Mouse (Mus musculus): Measurements from ENCODE around the gene Gm17509.

Gene Gm17509

DNA sequence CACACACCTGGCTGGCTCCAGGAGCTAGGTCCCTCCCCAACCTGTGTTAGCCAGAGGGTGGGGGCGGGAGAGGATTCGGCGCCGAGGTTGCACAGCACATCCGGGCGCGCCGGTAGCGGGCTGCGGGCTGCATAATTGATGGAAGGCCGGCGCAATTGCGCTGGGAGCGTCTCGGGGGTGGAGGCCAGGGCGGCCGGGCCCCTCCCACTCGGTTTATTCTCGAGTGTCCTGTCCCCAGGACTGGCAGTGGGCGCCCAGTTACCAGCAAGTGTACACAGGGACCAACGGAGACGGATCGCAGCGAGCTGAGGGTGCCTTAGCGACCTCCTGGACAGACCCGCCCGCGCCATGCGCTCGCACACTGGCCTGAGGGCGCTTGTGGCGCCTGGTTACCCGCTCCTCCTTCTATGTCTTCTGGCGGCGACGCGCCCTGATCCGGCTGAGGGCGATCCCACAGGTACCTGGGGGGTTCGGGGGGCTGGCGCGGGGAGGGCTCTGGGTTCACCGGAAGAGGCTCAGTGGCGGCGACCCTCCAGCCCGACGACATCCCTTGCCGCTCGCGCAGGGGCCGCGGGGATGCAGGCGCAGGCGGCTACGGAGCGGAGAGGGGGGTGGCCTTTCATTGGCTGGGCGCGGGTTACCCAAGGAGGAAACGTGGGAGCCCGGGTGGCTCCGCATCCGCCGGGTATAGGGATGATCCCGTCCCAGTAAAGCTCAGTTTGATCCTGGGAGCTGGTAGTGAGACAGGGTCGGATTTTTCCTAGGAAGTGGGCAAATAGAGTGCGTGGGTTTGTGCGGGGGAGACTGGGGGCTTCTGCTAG, at the start of gene Gm17509:
TSS of gene Gm17509 (minus strand) at position 575 of the 821 bp plus-strand sequence.
- peak; percentile 90 for DNase-seq (ENCODE audit: low read depth, low spot score)

DNA sequence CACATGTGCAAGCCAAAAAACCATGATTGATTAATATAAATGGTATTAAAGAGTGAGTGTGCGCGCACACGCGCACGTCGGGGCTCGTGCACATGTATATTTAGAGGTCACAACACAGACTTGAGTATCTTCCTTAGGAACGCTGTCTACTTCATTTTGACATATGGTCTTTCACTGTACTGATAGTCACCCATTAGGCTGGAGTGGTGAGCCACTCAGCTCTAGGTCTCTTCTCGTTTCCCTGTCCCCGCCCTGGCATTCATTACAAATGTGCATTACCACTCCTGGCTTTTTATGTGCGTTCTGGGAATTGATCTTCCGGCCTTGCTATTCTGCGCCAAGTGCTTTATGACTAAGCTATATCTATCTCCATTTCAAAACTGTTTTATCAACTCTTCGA, 47.1 kb upstream of the Gm17509 start:
- DNase-seq (ENCODE audit: low read depth, low spot score) = no peak

DNA sequence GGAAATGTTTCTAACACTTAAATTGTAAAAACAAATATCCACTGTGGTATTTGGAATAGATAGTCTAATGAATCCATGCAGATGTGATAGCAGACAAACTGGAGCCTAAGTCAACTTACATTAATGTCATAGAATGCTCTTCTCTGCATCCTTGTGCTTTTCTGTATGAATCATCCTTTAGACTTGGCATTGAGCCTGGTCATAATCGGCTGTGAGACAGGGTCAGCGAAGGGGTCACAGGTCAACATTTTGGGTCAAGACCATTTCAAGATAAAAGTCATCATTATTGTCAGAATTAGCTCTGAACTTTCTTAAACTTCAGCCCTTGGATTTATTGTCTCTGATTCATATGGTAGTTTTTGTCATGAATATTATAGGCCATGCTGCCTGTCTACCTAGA, 45.3 kb upstream of the Gm17509 start:
- DNase-seq (ENCODE audit: low read depth, low spot score) = no peak

DNA sequence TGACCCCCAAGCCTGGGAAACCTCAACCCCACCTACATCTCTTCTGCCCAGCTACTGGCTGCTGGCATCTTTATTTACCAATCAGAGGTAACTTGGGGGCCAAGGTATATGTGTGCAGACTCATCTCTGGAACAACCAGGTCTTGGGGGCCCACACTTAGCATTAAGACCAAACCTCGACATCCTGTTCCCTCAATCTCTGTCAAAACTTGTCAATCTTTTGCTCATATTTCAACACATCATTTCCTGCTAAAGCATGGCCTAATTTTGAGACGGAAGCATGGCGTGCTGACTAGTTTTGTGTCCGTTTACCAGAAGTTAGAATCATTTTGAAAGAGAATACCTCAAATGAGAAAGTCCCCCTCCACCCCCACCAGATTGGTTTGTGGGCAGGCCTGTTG, 39.8 kb upstream of the Gm17509 start:
- no peak for DNase-seq (ENCODE audit: low read depth, low spot score)

DNA sequence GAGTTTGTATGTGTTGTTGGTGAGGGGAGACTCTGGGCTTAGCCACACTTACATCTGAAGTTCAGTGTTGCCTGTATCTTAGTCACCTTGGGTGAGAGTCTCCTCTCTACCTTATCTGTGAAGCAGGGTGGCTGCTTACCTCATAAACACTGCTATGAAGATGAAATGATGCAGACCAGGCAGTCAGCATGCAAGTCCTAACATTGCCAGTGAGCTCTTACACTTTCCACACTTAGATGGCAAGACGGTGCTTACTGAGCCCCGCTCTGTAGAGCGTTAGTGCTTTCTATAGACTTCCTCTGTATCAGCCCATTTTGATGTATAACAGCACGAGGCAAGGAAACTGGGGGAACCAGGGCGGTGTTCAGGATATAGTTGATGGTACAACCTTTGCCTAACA, 21.7 kb upstream of the Gm17509 start:
- no peak for DNase-seq (ENCODE audit: low read depth, low spot score)

DNA sequence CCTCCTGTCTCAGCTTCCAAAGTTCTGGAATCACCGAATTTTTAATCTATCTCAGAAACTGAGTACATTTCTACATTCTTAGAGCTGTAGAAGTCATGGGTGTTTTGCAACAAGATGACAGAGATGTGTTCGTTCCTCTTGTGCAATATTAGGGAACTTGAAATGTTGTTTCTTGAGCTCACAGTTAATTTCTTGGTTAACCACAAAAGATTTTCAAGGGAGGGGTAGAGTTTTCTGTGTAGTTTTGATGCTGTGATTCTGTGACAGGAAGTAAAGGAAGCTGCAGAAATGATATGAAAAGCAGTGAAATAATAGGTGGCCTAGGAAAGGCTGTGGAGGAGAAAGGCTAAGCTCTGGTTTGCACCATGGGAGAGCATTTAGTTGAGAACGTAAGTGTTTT, 21.2 kb upstream of the Gm17509 start:
- DNase-seq (ENCODE audit: low read depth, low spot score) = no peak

DNA sequence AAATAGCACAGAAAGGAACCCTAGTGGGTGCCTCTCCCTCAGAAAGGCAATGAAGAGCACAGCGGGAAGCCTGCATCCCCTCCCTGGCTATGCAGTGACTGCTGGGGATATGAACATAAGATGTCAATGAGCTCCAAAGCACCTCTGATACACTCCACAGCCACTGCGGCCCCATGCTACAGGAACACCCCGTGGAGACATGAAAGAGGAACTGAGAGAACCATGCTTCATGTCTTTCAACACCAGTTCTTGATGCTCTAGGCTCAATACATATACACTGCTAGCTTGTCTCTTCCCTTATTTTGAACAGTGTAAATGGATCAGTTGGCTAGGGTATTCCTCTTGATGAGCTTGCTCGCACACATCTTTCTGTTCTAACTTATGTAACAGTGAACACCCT, 16.2 kb upstream of the Gm17509 start:
- peak; percentile 92 for DNase-seq (ENCODE audit: low read depth, low spot score)

DNA sequence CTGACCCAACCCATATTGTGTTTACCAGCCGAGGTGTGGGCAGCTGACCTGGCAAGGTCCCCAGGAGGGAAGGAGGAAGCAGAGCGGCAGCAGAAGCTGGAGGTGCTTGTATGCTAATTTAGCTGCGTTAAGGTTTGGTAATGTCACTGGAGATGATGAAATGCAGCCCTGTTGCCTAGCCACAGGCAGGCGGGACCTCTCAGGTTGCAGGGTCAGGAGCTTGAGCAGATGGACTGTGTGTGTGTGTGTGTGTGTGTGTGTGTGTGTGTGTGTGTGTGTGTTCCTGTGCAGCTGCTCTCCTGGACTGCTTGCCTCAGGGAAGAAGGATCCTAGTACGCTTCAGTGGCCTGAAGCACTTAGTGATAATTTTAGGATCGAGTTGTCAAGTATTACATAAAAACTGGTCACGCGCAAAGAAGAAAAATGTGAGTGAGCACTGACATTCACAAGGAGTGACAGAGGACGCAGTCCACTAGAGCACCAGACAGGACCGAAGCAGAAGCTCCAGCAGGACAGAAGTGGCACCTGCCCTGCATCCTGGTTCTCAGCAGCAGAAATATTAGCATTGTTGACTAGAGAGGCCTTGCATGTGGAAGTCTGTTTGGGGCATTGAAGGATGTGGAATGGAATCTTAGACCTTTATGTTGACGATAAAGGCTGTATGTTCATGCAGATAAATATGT, 14.8 kb upstream of the Gm17509 start:
- peak; percentile 83 for DNase-seq (ENCODE audit: low read depth, low spot score)

DNA sequence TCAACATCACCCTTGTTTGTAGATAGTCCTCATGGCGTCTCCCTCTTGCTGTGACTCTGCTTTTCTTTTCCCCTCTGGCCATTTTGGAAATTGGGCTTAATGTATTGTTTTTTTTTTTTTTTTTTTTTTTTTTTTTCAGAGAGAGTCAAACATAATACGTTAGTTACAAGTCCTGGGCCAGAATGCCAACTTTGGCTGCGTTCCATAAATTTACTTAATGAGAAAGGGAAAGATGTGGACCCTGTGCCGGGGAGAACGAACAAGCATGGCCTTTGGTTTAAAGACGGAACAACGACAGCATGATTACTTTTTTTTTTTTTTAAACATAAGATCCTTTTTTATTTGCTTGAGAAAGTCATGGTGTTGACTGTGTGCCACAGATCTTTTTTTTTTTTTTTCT, 13.6 kb upstream of the Gm17509 start:
- DNase-seq (ENCODE audit: low read depth, low spot score) = no peak

DNA sequence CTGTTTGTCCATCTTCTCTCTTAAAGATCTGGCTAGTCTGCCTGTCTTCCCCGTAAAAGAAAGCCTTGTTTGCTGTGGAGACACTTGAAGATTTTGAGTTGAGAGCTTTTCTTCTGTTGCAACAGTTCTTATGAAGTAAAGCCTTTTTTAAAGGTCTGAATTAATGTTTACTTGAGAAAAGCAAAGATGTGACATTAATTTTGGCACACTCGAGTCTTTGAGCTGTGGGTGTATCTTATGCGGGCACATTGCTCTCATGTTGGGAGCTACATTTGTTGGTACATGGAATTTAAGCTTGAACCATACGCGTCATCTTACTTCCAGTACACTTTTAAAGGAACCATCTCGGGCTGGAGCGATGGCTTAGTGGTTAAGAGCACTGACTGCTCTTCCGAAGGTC, 12.9 kb upstream of the Gm17509 start:
- no peak for DNase-seq (ENCODE audit: low read depth, low spot score)

DNA sequence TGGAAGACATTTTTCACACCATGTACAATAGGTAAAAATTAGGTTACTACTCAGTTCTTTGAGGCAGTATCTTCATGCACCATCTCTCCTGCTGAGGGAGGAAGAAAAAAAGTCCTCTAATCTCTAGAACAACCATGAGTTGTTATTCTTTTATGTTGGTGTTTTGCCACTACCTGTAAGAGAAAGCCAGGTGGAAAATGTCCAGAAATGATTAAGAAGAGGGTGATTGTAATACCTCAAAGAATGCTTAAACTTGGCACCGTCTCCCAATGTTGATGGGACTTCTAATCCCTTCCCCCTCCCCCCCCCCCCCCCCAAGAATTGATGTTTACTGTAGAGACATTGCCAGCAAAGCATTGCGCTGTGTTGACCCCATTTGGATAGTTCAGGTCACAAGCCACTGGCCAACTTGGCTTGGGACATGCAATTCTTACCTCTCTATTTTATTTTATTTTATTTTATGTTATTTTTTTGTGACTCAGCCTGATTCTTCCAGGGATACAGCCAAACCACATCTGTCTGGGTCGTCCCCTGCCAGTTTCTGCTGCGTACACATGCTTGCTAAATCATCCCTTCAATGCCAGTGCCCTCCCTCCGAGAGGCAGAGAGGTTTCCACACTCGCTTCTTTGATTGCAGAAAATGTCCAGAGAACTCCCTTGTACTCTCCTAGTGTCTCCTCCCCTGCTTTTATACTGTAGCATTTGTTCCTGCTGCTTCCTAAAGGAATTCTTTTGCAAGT, 9.7 kb upstream of the Gm17509 start:
- DNase-seq (ENCODE audit: low read depth, low spot score) = no peak

DNA sequence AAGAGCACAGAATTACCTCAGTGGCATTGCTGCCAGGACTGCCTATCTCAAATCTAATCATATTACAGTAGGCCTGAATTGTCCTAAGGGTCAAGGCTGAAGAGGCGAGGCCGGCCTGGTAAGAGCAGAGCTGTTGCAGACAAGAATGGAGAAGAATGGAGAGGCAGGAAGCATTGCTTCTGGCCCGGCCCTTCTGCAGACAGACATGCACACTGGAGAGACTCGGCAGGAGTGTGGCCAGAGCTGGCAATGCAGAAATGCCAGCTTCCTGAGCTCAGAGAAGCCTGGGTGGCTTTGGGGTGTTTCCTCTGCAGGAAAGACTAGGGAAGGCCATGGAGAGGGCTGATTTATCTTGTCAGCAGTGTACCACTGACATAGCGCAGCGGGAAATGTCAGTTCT, 4.7 kb upstream of the Gm17509 start:
- no peak for DNase-seq (ENCODE audit: low read depth, low spot score)

DNA sequence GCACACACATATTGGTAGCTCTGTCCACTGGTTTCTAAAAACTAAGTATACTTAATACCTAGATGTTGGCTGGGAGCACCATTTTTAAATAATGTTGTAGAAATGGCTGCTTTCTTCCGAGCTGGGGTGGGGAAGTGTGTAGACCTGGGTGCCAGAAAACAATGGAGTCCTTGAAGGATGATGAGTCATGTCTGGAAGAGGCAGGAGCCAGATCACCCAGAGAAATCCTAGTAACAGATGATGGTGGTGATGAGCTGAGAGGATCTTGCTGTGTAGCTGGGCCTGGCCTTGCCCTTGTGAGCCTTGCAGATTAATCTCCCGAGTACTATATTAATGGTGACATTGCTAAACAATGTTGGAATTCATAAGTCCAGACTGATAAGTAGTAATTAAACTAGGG, 4.0 kb upstream of the Gm17509 start:
- DNase-seq (ENCODE audit: low read depth, low spot score) = no peak

DNA sequence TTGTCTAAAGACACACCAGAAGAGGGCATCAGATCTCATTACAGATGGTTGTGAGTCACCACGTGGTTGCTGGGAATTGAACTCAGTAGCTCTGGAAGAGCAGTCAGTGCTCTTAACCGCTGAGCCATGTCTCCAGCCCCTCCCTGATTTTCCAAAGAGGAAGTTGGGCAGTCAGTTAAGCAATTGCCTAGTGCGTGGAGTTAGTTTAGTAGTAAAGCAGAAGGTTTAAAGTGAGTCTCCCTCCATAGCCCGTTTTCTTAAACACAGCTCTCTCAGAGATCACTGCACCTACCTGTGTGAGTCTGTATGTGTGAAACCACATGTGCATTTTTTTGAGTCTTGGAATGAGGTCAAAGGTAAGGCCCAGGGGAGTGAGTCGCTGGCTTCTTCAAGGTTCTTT, 2.2 kb upstream of the Gm17509 start:
- no peak for DNase-seq (ENCODE audit: low read depth, low spot score)

DNA sequence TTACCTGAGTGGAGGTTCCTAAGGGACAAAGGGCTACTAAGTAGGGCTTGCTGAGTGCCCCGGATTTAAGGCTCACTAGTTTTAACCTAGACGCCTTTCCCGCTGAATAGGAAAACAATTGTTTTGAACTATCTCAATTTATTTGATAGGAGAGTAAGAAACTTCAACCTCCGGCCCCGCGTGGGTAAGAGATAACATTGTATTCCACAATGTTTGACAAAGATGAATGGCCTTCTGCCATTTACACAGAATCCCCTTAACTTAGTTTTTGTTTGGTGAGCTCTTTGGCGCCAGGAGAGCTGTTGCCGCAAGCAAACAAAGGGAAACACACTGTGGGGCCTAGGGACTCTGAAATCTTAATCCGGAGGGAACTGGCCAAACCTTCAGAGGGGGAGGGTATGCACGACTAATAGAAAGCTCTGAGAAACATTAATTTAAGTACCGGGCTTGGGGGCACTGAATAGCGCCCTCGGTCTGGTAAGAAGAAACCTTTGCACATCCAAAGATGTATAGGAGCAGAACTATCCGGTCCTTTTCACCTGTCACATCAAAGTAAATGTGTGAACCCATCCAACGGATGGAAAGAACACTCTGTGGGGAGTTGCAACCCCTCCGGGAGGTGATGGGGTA, 889 bp downstream of the Gm17509 start:
- no peak for DNase-seq (ENCODE audit: low read depth, low spot score)

DNA sequence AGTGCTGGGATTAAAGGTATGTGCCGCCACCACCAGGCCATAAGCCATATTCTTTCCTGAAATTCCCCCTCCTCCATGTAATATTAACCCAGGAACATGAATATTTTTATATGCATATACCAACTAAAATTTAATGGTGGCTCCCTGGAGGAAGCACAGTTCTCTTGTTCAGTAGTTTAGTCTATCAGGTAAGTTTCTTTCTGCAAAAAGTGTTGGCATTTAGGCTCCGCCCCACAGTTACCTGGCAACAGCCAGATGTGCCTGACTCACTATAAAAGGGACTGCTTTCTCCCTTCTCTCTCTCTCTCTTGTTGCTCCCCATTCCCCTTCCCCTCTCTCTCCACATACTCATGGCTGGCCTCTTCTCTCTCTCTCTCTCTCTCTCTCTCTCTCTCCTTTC, 2.8 kb downstream of the Gm17509 start:
- no peak for DNase-seq (ENCODE audit: low read depth, low spot score)

DNA sequence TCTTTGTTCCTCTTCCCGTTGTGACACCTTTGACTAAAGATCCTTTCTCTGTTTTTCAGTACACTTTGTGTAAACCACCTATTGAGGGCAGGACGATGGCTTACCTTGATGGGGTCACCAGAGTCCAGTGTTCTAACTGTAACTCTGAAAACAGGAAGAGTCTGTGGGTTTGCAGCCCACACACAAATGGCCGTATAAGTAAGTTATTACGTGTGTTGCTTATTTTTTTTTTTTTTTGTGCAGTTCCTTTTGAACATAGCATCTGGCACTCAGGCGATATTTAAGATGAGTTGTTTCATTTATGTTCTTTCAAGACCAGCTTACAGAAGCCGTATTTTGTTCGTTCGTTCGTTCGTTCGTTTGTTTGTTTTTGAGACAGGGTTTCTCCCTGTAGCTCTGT, 3.3 kb downstream of the Gm17509 start:
- DNase-seq (ENCODE audit: low read depth, low spot score) = no peak

DNA sequence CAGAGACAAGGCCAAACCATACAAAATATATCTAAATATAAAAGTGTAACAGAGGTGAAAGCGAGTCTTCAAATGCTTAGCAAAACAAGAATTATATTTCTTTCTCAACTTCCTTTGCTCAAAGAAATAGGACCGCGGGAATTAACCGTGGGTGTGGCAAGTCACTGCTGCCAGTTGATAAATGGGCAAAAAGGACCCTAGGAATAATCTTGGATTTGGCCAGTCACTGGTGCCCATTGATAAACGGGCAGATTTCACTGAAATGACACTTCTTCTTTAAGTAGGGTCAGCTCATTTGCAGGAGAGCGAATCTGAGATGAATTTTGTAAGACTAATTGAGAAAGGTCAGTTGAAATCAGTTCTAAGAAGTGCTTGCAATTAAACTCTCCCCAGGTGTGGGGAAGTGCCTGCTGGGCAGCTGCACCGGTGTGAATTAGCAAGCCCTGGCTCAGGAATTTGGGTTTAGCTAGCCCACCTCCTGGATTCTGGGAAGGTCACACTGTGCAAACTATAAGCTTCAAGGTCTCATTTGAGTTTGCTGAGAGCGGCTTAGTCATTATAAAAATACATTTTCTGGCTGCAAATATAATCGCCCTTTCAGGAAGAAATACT, 4.0 kb downstream of the Gm17509 start:
- no peak for DNase-seq (ENCODE audit: low read depth, low spot score)

DNA sequence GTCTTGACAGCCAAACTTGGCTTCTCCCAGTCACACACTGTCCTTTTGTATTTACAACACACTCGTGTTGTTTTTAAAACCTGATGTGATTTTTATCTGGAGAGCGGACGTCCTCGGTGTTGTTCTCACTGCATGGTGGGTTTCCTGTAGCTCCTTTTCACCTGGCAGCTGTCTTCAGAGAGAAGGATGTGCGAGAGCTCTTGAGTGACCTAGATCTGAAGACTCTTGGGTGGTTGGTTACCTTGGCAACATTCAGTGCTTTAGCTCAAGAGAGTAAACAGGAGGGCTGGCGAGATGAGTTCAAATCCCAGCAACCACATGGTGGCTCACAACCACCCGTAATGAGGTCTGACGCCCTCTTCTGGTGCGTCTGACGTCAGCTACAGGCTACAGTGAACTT, 4.7 kb downstream of the Gm17509 start:
- DNase-seq (ENCODE audit: low read depth, low spot score) = no peak

DNA sequence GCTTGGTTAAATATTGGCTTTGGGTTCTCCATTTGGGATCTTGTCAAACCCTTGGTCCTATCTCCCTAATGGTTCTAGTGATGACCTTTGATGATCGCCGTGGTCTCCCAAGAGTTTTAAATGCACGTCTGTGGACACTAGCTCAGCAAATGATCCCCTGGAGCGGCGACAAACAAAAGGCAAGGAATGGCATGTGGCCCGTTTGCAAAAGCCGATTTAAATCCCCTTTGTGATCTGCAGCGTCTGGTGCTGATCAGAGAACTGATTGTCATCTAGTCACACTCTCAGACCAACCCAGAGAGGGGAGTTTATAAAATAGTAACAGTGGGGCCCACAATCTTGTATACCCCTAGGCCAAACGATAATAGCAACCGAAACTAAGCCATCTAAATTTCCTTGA, 5.4 kb downstream of the Gm17509 start:
- no peak for DNase-seq (ENCODE audit: low read depth, low spot score)

DNA sequence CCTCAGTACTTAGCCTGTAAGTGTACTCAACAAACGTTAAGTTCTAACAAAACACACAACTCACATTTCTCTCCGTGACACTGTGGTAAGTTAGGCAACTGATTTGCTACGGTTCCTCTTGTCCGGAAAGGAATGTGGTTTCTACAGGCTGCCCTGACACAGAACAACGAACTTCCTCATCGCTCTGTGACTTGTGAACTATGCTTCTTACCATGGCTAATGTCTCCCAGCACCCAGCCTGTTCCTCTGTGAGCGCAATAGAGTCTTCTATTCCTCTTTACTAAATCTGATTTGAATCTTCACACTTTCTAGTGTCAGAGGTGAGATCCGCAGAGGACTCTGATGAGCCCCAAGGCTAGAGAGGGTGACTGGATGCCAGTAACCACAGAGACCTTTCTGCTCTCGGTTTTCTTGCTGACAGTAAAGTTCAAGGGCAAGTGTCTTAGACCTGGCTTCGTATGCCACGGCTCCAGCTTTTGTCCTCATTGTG, 9.4 kb downstream of the Gm17509 start:
- no peak for DNase-seq (ENCODE audit: low read depth, low spot score)

DNA sequence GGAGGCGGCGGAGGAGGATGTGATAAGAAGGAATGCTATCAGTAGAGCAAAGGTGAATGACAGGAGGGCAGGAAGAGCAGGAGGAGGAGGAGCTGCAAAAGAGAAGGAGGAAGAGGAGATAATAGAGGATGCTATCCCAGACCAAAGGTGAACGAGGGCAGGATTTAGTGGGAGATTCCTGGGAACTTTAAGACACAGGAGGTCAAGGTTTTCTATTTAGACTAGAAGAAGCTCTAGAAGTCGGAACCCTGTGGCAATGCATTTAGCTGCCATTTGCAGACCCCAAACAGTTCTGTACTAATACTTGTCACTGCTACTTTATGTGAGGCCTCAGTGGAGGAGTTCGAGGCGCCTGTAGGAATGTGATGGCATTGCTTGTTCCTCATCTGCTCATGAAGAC, 12.6 kb downstream of the Gm17509 start, which contains the start of gene Emb:
TSS of gene Emb (plus strand) at position 301 of the 400 bp plus-strand sequence.
- DNase-seq (ENCODE audit: low read depth, low spot score) = no peak

All from A20 (cell line).